Comparison of ENCODE assay signal across 8 mouse cellular contexts in the genomic region with DNA sequence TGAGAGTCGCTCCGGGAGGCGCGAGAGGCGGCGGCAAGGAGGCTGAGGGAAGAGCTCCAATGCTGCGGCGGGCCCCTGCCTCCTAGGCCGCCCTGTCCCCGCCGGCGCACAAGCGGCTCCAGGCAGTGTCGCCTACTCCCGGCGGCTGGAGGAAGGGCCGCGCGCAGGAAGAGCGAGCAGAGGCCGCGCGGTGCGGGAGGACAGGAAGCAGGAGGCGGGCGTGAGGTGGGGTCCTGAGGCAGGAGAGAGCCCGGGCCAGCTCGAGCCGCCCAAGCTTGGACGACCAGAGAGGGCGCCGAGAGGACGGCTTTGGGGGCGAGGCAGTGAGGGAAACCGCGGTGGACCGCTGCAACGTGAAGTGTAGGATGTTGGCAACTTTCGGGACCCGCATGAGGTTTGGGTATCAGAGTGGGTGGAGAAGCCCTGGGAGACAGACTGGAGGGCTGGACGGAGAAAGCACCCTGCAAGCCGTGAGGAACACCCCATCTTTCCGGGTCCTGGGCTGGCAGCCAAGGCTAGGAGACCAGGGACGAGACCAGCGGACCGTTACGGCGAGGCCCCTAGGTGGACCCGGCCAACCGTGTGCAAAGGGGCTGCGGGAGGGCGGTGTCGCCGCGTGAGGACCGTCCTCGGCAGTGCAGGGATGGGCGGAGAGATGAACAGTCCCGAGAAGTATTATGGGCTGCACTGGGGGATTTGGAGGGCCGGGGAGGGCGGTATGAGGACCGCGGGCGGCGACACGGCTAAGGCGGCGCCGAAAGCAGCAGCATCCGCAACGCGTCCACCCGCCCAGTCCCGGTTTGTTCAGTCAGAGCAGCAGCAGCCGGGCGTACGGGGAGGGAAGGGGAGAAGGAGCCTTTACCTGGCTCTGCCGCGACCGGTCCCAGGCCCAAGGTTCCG. TPM values are rescaled to one million over a fixed set of nuclear protein-coding genes. Genes with fewer than 3 reads are reported as not detected.
DNase-seq lines count a peak whose midpoint lies in the region; ATAC-seq and TF ChIP-seq lines count a peak whose summit lies in the region.

No protein-coding gene starts in this region.

- WGBS in hindbrain, postnatal 0 days, result 2% methylated on average over 75 of the region's 81 CpGs
- under 1% methylated on average over 57 of the region's 81 CpGs for WGBS in limb, embryonic 14.5 days
- under 1% methylated on average over 81 of the region's 81 CpGs for WGBS in midbrain, embryonic 14.5 days

- H3K9ac ChIP-seq in hindbrain, postnatal 0 days (replicated peaks; ENCODE audit: low read length), result peak overlapping the region; percentile 69
- peak overlapping the region; percentile 80 for H3K9ac ChIP-seq in limb, embryonic 14.5 days (ENCODE audit: low read depth, low read length, severe bottlenecking)
- peak overlapping the region; percentile 81 for H3K9ac ChIP-seq in midbrain, embryonic 14.5 days (replicated peaks; ENCODE audit: low read length)

- peak overlapping the region; percentile 69 for H3K4me3 ChIP-seq in hindbrain, postnatal 0 days (ENCODE audit: low read length)
- peak overlapping the region; percentile 84 for H3K4me3 ChIP-seq in limb, embryonic 14.5 days (replicated peaks; ENCODE audit: low read length)
- H3K4me3 ChIP-seq in midbrain, embryonic 14.5 days (replicated peaks; ENCODE audit: low read depth, low read length), result peak overlapping the region; percentile 77

- no peaks in the 10 kb centered on the region for H3K27me3 ChIP-seq in hindbrain, postnatal 0 days (ENCODE audit: insufficient read depth, low read length)
- H3K27me3 ChIP-seq in limb, embryonic 14.5 days (ENCODE audit: control insufficient read depth, insufficient read depth, low read length), result no peaks in the 10 kb centered on the region
- H3K27me3 ChIP-seq in midbrain, embryonic 14.5 days (ENCODE audit: control insufficient read depth, insufficient read depth, low read length), result no peaks in the 10 kb centered on the region

- TF ChIP-seq POLR2A in limb, embryonic 14.5 days (IDR thresholded peaks at IDR 0.05; ENCODE audit: borderline replicate concordance, extremely low read depth, insufficient read depth, insufficient read length), result 0 out of 2 replicates have a peak, but pooled peaks have one; percentile 33

- H3K4me1 ChIP-seq in hindbrain, postnatal 0 days (ENCODE audit: insufficient read depth, low read length), result peaks cover 19% of the 10 kb centered on the region
- H3K4me1 ChIP-seq in limb, embryonic 14.5 days (ENCODE audit: control insufficient read depth, insufficient read depth, low read length), result peaks cover 43% of the 10 kb centered on the region
- peaks cover 45% of the 10 kb centered on the region for H3K4me1 ChIP-seq in midbrain, embryonic 14.5 days (ENCODE audit: control insufficient read depth, insufficient read depth, low read length)

- no peaks in the 10 kb centered on the region for H3K9me3 ChIP-seq in hindbrain, postnatal 0 days (ENCODE audit: low read length)
- H3K9me3 ChIP-seq in limb, embryonic 14.5 days (ENCODE audit: control insufficient read depth, low read length), result no peaks in the 10 kb centered on the region
- no peaks in the 10 kb centered on the region for H3K9me3 ChIP-seq in midbrain, embryonic 14.5 days (ENCODE audit: control insufficient read depth, low read length)

- TF ChIP-seq CTCF in hindbrain, postnatal 0 days (IDR thresholded peaks at IDR 0.05; ENCODE audit: low read depth), result peak; percentile 41

- no peak for DNase-seq in cerebellum, adult 11-12 months
- DNase-seq in gastrocnemius, adult 8-10 months (ENCODE audit: low spot score in 2 of 2), result peak; percentile 32 to 52
- DNase-seq in hindbrain, postnatal 0 days (ENCODE audit: low spot score), result peak; percentile 76
- peak; percentile 44 for DNase-seq in limb, embryonic 14.5 days (ENCODE audit: low spot score)
- peak; percentile 81 for DNase-seq in midbrain, embryonic 14.5 days
- DNase-seq in spleen, postnatal 14 days (ENCODE audit: low spot score in 2 of 2), result peak; percentile 25 to 42

- peak overlapping the region; percentile 92 for H3K27ac ChIP-seq in hindbrain, postnatal 0 days
- H3K27ac ChIP-seq in limb, embryonic 14.5 days (replicated peaks; ENCODE audit: low read depth, low read length), result peak overlapping the region; percentile 93
- peak overlapping the region; percentile 88 for H3K27ac ChIP-seq in midbrain, embryonic 14.5 days (replicated peaks; ENCODE audit: low read depth, low read length)

- peak overlapping the region; percentile 77 for H3K4me2 ChIP-seq in hindbrain, postnatal 0 days (ENCODE audit: low read depth, low read length)
- peak overlapping the region; percentile 94 for H3K4me2 ChIP-seq in limb, embryonic 14.5 days (replicated peaks; ENCODE audit: low read depth, low read length, severe bottlenecking)
- peak overlapping the region; percentile 93 for H3K4me2 ChIP-seq in midbrain, embryonic 14.5 days (ENCODE audit: low read length)

- peak; percentile 11 for ATAC-seq in cerebellum, adult (ENCODE audit: insufficient number of reproducible peaks, low FRiP score, low TSS enrichment)
- ATAC-seq in common myeloid progenitor, adult 5-6 weeks (replicated peaks; ENCODE audit: low read depth, poor library complexity, severe bottlenecking), result peak; percentile 3
- peak; percentile 41 for ATAC-seq in hindbrain, postnatal 0 days
- ATAC-seq in limb, embryonic 14.5 days (ENCODE audit: low FRiP score, low read depth), result peak; percentile 23
- peak; percentile 24 for ATAC-seq in midbrain, embryonic 14.5 days (ENCODE audit: low FRiP score, low TSS enrichment)

- no peaks in the 10 kb centered on the region for H3K36me3 ChIP-seq in hindbrain, postnatal 0 days (ENCODE audit: insufficient read depth, low read length)
- no peaks in the 10 kb centered on the region for H3K36me3 ChIP-seq in limb, embryonic 14.5 days (ENCODE audit: control insufficient read depth, insufficient read depth, low read length)
- no peaks in the 10 kb centered on the region for H3K36me3 ChIP-seq in midbrain, embryonic 14.5 days (ENCODE audit: control insufficient read depth, insufficient read depth, low read length)

RNA-seq across cellular contexts. Expression of a gene that starts 0.5 kb away (rescaled TPM):
- total RNA-seq in common myeloid progenitor, adult 5-6 weeks (2017), result 11.4 and 14.6 TPM in 2 replicates
- 10 to 100 TPM in 2 of 4 experiments, 1 to 10 TPM in 2; 7.5 to 14.1 (median 10.9) TPM for total RNA-seq in gastrocnemius, adult 8-10 months (2022)
- 62.8 and 69.3 TPM in 2 replicates for total RNA-seq in hindbrain, postnatal 0 days (2014; rRNA removed)
- polyA plus RNA-seq in hindbrain, postnatal 0 days (2015; fragmentation: Nextera tagmentation; extraction: Ambion mirVana), result 23.3 and 24.5 TPM in 2 replicates
- polyA plus RNA-seq in limb, embryonic 14.5 days (2012; rRNA removed), result 38.9 and 43.1 TPM in 2 replicates
- polyA plus RNA-seq in limb, embryonic 14.5 days (2014; fragmentation: Nextera tagmentation; extraction: Ambion mirVana), result 20.5 and 23.6 TPM in 2 replicates
- polyA plus RNA-seq in midbrain, embryonic 14.5 days (2014; fragmentation: Nextera tagmentation; extraction: Ambion mirVana), result 28.6 and 30.8 TPM in 2 replicates

RNA-seq across cellular contexts. Expression of a gene that starts 1.1 kb away (rescaled TPM):
- 3.3 and 5.8 TPM in 2 replicates for total RNA-seq in common myeloid progenitor, adult 5-6 weeks (2017)
- total RNA-seq in gastrocnemius, adult 8-10 months (2022), result under 1 TPM; 0.20 to 0.51 (median 0.24) TPM
- total RNA-seq in hindbrain, postnatal 0 days (2014; rRNA removed), result 0.11 TPM in 1 of 2 replicates, not detected in the other
- 0.98 and 1.4 TPM in 2 replicates for polyA plus RNA-seq in hindbrain, postnatal 0 days (2015; fragmentation: Nextera tagmentation; extraction: Ambion mirVana)
- 1.8 and 2.5 TPM in 2 replicates for polyA plus RNA-seq in limb, embryonic 14.5 days (2012; rRNA removed)
- 2.1 and 2.3 TPM in 2 replicates for polyA plus RNA-seq in limb, embryonic 14.5 days (2014; fragmentation: Nextera tagmentation; extraction: Ambion mirVana)
- polyA plus RNA-seq in midbrain, embryonic 14.5 days (2014; fragmentation: Nextera tagmentation; extraction: Ambion mirVana), result 1.4 and 1.8 TPM in 2 replicates
